Mouse (Mus musculus): ENCODE results near the gene Nr1d2.
"Not testable (repeated sequence)": the region's sequence is repeated elsewhere in the genome, so short reads cannot be mapped to it uniquely, and the experiment has no call there.

Nr1d2 gene

DNA sequence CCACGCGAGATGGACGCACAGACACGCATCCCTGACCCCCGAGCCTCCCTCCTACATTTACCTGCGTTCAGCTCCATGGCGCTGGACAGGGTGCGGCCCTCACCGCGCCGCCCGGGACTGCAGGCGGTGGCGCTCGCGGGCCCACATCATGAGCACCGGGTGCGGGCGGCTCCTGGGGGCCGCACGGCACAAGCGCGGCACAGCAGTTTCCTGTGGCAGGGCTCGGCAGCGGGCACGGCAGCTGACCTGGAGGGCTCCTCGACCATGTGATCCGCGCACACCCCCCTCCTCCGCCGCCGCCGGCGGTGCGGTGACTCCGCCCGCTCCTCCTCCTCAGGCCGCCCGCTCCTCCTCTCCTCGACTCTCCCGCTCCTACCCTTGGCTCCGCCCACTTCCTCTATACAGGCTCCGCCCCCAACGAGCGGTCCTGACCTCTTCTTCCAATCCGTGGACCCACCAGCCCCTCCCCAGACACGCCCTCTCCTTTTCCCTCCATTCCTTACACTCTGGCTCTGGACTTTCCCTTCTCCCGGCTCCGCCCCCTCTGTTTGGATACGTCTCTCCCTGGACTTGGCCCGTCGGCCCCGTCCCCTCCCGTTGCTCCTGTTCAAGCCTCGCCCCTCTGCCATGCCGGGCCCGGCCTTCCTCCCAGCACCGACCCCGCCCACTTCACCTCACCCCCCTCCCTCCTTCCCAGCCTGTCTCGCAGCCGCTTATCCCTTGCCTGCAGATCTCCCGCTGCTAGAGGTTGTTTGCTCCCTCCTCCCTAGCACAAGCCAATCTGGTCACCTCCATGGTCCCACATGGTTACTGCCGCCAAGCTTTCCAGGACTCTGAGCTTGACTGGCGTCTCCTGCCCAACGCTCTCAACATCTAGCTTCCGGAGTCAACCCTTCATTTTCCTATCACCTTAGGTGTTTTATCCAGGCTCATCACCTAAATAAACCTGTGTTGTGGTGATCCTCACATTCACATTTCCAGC lies at the start of gene Nr1d2:
Gene Nr1d2 (minus strand): TSS at position 378 of the 982 bp plus-strand sequence.
- peak; percentile 98 for DNase-seq (ENCODE audit: low read depth)

- no peak for DNase-seq (ENCODE audit: low read depth)
These were observed 48.5 kb upstream of the Nr1d2 start for GRCm38 (mm10) chr14:18287391-18287790.

DNA sequence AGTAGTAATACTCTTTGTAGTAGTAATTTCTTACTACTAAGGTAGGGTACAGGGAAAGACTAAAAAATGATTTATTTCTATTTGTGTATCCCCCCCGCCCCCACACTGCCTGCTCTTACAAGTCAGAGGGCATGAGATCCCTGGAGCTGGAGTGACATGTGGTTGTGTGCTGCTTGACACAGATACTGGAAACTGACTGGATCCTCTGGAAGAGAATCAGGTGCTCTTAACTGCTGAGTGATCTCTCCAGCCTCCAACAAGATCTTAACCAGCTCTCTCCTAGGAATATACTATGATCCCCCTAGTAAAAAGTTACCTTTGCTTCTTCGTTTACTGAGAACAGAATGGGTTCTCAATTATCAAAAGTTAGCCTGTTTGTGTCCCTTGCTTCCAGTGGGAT lies 47.5 kb upstream of the Nr1d2 start:
- DNase-seq (ENCODE audit: low read depth): no peak

- DNase-seq (ENCODE audit: low read depth): no peak
These were observed 46.5 kb upstream of the Nr1d2 start for GRCm38 (mm10) chr14:18285476-18285875.

DNA sequence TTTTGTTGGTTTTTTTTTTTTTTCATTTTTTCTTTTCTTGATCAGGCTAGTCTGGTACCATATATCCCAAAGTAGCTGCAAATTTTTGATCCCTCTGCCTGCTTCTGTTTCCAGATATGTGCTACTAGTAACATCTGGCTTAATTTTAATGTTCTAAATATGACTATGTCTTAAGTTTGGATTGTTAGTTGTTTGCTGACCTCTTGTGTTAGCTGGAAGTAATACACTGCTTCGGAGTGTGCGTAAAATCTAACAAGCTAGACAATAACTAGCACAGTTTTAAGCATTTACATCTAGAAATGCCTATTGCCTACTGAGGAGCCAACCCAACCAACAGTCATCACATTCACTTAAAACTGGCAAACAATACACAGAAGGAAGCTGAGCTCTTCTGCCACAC lies 45.7 kb upstream of the Nr1d2 start:
- DNase-seq (ENCODE audit: low read depth): peak; percentile 65

DNA sequence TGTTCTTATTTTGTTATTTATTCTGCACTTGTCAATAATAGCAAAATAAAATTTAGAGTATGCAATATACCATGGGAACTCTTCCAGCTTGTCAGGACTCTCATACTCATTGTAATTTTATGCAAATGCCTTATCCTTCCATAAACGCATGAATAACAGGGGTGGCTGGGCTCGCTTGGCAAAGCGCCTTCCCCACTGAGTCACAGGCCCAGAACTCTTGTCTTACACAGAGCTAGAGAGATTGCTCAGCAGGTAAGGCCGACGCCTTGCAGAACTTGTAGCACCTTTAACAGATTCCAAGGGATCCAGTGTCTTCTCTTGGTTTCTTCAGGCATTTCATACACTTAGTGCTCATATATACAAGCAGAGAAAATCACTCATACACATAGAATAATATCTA lies 41.4 kb upstream of the Nr1d2 start:
- peak; percentile 45 for DNase-seq (ENCODE audit: low read depth)

DNA sequence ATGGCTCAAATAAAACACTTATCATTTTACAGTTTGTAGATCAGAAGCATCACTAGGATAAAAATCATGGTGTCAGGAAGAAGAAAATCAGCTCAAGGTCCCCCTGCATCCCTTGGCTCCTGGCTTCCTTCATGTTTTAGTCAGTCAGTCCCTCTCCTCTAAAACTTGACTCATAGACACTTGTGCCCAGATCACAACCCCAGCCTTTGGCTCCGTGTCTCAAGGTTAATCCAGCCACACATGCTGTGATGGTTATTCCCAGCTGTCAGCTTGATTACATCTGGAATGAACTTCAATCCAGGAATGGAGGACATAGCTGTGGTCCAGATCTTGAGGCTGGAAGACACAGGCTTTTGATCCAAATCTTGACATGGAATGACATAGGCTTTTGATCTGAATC lies 35.6 kb upstream of the Nr1d2 start:
- DNase-seq (ENCODE audit: low read depth): no peak

DNA sequence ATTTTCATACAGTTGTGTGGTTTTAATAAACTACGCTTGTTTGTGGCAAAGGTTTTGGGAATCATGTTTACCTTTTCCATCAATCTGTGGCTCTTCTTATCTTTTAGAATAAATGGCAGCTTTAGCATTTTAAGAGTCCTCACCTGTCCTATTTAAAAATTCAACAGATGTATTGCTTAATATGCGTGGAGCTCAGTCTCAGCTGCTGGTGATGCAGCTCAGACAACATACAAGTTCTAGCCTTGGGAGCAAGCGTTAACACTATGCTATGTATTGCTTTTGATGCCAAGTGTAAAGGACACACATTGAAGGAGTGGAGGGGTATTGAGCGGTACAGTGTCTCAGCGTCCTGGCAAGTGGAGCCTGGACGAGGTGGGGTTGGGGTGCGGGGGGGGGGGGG lies 32.7 kb upstream of the Nr1d2 start:
- DNase-seq (ENCODE audit: low read depth): no peak

DNA sequence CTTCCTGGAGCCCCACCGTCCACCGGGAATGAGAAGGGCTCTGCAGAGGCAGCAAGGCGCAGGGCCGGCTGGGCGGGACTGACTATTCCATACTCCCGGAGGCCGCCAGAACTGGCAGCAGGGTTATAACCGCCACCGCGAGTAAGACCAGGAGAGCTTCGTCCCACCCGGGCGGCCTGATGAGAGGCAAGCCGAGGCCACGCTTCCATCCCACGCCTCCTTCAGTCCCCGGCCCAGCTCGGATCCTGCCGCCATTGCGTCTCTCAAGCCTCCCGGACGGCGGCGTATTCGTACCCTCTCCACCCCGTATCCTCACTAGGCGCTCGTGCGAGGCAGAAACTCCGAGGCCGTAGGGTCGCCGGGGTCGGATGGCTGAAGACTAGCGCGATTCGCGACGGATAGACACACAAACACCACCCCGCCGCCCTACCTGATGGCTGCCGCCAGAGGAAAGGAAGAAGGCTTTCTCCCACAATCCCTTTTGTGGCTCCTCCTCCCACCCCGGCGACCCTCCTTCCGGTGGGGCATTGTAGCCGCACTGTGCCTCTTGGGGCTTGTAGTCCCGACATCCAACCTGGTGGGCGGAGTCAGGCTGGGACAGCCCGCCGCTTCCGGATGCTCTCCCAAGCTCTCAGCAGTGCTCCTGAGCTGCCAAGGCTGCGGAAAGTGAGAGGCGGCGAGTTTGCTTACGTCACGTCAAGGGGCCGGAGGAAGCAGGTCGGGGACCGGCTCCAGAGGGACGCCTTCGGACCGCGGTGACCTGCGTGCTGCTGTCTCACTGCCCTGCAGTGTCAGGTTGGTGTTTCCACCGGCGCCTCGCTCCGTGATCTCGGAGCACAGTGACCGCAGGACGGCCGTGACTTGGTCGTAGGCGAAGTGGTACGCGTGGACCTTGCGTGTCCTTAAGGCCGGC lies 31.9 kb upstream of the Nr1d2 start, which contains the start of the genes Nkiras1 and Rpl15:
Gene Nkiras1 (plus strand): TSS at position 608 of the 913 bp plus-strand sequence.
Gene Rpl15 (minus strand): TSS at position 863 of the 913 bp plus-strand sequence.
- DNase-seq (ENCODE audit: low read depth): peak; percentile 98

GRCm38 (mm10) chr14:18269947-18270528 lies 31.1 kb upstream of the Nr1d2 start:
- DNase-seq (ENCODE audit: low read depth): peak; percentile 12

DNA sequence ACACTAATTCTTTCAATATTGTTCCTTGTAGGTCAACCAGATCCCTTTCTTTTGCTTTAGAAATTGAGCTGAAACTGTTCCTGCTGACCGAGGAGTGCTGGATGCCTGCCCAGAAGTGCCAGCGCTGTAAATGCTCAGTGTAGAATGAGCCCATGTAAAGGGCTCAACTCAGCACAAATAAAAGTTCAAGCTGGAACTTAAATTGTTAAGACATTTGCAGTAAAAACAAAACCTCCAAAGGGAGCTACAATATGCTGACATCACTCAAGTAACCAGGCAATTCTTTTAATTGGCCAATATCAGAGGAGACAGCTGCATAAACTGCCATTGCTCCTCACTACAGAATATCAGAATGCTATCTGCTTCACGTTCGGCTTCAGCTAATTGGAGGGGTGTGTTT lies 24.5 kb upstream of the Nr1d2 start:
- DNase-seq (ENCODE audit: low read depth): no peak

DNA sequence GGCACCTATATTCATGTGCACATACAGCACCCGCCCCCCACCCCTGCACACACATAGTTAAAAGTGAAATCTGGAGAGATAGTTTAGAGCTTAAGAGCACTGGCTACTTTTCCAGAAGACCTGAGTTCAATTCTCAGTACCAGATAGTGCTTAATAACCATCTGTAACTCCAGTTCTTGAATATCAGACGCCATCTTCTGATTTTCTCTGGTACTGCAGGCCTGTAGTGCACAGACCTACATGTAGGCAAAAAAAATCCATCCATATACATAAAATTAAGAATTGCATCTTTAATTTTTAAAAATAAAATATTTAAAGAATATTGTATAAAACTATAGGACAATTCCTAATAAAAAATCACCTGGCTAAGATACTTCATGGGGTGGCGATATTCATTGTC lies 22.3 kb upstream of the Nr1d2 start:
- no peak for DNase-seq (ENCODE audit: low read depth)

DNA sequence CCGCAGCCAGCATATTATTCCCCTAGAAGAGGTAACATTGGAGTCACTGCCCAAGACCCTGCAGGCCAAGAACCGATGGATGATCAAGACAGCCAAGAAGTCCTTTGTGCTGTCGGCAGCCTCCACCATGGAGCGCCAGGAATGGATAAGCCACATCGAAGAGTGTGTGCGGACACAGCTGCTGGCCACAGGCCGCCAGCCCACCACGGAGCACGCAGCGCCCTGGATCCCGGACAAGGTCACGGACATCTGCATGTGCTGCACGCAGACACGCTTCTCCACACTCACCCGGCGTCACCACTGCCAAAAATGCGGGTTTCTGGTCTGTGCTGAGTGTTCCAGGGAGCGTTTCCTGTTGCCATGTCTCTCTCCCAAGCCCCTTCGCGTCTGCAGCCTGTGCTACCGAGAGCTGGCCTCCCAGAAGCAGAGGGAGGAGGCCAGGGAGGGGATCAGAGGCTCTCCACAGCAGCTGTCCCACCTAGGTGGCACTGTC lies 3.8 kb upstream of the Nr1d2 start:
- no peak for DNase-seq (ENCODE audit: low read depth)

DNA sequence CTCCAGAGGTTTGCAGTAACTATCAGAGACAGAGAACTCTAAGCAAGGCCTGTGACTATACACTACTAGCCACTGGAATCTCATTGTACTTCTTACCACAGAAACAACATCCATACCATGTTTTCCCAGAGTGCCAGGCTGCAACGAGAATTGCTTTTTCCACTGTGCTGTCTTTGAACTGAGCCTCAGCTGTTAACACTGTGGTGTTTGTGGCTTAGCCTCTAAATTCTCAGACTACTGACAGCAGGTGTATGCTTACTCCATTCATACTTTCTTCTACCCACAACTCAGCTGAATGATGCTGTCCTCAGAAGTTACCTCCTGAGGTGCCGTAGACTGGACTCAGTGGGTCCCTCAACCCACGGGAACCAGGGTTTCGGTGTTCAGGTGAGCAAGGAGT lies 2.9 kb upstream of the Nr1d2 start:
- no peak for DNase-seq (ENCODE audit: low read depth)

DNA sequence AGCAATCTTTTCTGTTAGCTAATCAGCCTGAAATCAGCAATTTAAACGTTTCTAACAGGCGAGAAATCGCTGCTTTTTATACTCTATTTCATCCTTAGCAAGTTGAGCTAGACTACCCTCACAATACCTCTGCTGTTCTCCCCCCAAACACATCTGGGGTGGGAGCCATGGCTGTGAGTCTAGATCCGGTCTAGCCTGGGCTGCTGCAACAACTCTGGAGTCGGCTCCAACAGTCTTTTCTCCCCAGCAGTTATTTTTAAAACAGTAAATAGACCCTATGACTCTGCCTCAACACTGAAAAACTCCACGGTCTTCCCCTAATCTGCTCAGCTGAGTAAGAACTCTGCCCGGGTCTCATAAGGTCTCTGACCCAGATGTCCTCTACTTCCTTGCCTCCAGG lies 1.2 kb upstream of the Nr1d2 start:
- DNase-seq (ENCODE audit: low read depth): no peak

GRCm38 (mm10) chr14:18238131-18238749 lies 687 bp downstream of the Nr1d2 start:
- DNase-seq (ENCODE audit: low read depth): peak; percentile 97

DNA sequence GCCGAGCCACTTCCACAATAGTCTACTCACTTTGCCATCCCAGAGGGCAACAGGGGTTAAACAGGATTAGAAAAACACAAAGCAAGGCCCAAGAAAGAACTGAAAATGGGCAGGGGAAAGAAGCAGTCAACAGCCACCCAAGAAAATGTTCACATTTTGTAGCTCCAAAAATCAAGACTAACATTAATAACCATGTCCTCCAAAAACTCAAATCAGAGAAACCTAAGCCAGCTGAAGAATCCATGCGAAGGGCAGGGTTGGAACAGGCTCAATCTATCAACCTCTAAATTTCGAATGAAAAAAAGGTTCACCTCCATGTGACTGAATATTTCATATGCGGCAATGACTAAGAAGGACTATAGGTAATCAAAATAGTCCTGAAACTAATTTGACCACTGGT lies 1.5 kb downstream of the Nr1d2 start:
- DNase-seq (ENCODE audit: low read depth): no peak

GRCm38 (mm10) chr14:18236496-18237235 lies 2.3 kb downstream of the Nr1d2 start:
- not testable (repeated sequence) for DNase-seq (ENCODE audit: low read depth)

- peak; percentile 72 for DNase-seq (ENCODE audit: low read depth)
These were observed 4.7 kb downstream of the Nr1d2 start for GRCm38 (mm10) chr14:18233981-18234960.

DNA sequence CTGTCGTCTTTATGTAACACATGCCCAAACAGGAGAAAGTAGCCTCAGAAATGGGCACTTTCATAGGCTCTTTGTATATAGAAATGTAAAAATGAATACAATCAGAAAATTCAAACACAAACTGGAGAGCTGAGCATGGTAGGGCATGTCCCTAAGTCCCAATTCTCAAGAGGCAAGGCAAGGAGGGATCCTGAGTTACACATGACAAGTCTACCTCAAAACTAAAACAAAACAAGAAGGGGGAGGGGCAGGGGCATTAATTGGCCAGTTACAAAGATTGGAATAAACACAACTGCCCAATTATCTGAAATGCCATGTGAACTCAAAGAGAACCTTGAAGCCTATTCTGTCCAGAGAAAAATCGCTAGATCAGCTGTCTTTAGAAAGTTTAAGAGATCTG lies 5.9 kb downstream of the Nr1d2 start:
- no peak for DNase-seq (ENCODE audit: low read depth)

Data from NIH3T3 (cell line).